ENCODE assay signal across 15 mouse cellular contexts in genomic region chr9:74528550-74528949, GRCm38 (mm10).
"Had no signal": no experiment of that assay in that cellular context is flagged by ENCODE, and none has a peak within 500 bp of the region (broad histone marks: within the 10 kb centered on the region; RNA-seq: fewer than 3 reads in every experiment).

No protein-coding gene starts in this region.

- H3K4me1 ChIP-seq: megakaryocyte, embryonic 14.5 days; stomach, embryonic 15.5 days had no signal

- H3K36me3 ChIP-seq: midbrain, embryonic 13.5 days; midbrain, embryonic 15.5 days; neural tube, embryonic 12.5 days; stomach, embryonic 15.5 days had no signal

- H3K9ac ChIP-seq: liver, embryonic 14.5 days; lung, embryonic 14.5 days; midbrain, embryonic 13.5 days; midbrain, embryonic 15.5 days; neural tube, embryonic 12.5 days; stomach, embryonic 15.5 days had no signal

- ATAC-seq: midbrain, embryonic 13.5 days; midbrain, embryonic 15.5 days had no signal

- H3K4me2 ChIP-seq: lung, embryonic 14.5 days; midbrain, embryonic 11.5 days; midbrain, embryonic 13.5 days; midbrain, embryonic 15.5 days; neural tube, embryonic 12.5 days; stomach, embryonic 15.5 days had no signal

- H3K9me3 ChIP-seq: megakaryocyte, embryonic 14.5 days; midbrain, embryonic 13.5 days; midbrain, embryonic 15.5 days; neural tube, embryonic 12.5 days; stomach, embryonic 15.5 days had no signal

- H3K27ac ChIP-seq: liver, embryonic 14.5 days; macrophage; midbrain, embryonic 13.5 days; midbrain, embryonic 15.5 days; neural tube, embryonic 12.5 days; stomach, embryonic 15.5 days; stomach, postnatal 0 days had no signal

- H3K4me3 ChIP-seq: megakaryocyte, embryonic 14.5 days; midbrain, embryonic 13.5 days; midbrain, embryonic 15.5 days; neural tube, embryonic 12.5 days; stomach, embryonic 15.5 days had no signal

- DNase-seq: liver; lung, embryonic 14.5 days; right cerebral cortex, postnatal 14 days; thymus, adult 2 months; thymus, postnatal 25 days; thymus, postnatal 4 days had no signal

- H3K27me3 ChIP-seq: megakaryocyte, embryonic 14.5 days; midbrain, embryonic 13.5 days; midbrain, embryonic 15.5 days; neural tube, embryonic 12.5 days; stomach, embryonic 15.5 days had no signal
